20 mouse cellular contexts compared by ENCODE assay signal in genomic region chr1:84791393-84791792, GRCm38 (mm10). TPM values are rescaled to one million over a fixed set of nuclear protein-coding genes. Genes with fewer than 3 reads are reported as not detected.
A peak's percentile ranks its signal among the peaks of the same experiment; 100 is the strongest.
DNase-seq lines count a peak whose midpoint lies in the region; ATAC-seq and TF ChIP-seq lines count a peak whose summit lies in the region.
"Had no signal": no experiment of that assay in that cellular context is flagged by ENCODE, and none has a peak within 500 bp of the region (broad histone marks: within the 10 kb centered on the region; RNA-seq: fewer than 3 reads in every experiment).

No protein-coding gene starts in this region.

- no peak overlapping the region for H3K4me3 ChIP-seq in MEL (ENCODE audit: control insufficient read depth in 1 of 2, insufficient read depth in 1 of 2, low read depth in 2 of 2, low read length in 2 of 2)
- H3K4me3 ChIP-seq: embryonic facial prominence, embryonic 10.5 days; embryonic facial prominence, embryonic 12.5 days; forebrain, embryonic 13.5 days; forebrain, embryonic 15.5 days had no signal

- peaks cover 2 to 13% of the 10 kb centered on the region in 2 experiments; a peak in 2 of 4 replicates for H3K4me1 ChIP-seq in MEL (ENCODE audit: control insufficient read depth in 1 of 2, insufficient read depth in 2 of 2, low read length in 2 of 2)
- H3K4me1 ChIP-seq: embryonic facial prominence, embryonic 10.5 days; embryonic facial prominence, embryonic 12.5 days; forebrain, embryonic 13.5 days; forebrain, embryonic 15.5 days had no signal

- peaks cover 4% of the 10 kb centered on the region; the same call in 1 of the 2 replicates for H3K79me2 ChIP-seq in MEL (ENCODE audit: control insufficient read depth, insufficient read depth, low read length, poor library complexity)

- no peak for TF ChIP-seq CTCF in MEL (IDR thresholded peaks at IDR 0.05 in 2 of 3, conservative IDR thresholded peaks at IDR 0.05 in 1 of 3; ENCODE audit: control insufficient read depth in 1 of 3, insufficient read depth in 1 of 3, low read depth in 2 of 3, low read length in 3 of 3, poor library complexity in 1 of 3, severe bottlenecking in 1 of 3)

- peaks cover 22 to 34% of the 10 kb centered on the region in 2 experiments for H3K36me3 ChIP-seq in MEL (ENCODE audit: control insufficient read depth in 1 of 2, insufficient read depth in 2 of 2, low read length in 2 of 2)

- peak; percentile 19 to 53; a peak in 2 of 4 replicates for TF ChIP-seq EP300 in MEL (IDR thresholded peaks at IDR 0.05; ENCODE audit: low read depth in 1 of 2, low read length in 2 of 2)

- H3K9me3 ChIP-seq in MEL (replicated peaks; ENCODE audit: insufficient read depth, low read length), result no peaks in the 10 kb centered on the region
- H3K9me3 ChIP-seq: embryonic facial prominence, embryonic 10.5 days; embryonic facial prominence, embryonic 12.5 days; forebrain, embryonic 13.5 days; forebrain, embryonic 15.5 days had no signal

- no peak for TF ChIP-seq RAD21 in MEL (IDR thresholded peaks at IDR 0.05; ENCODE audit: low read depth, low read length)

- no peak overlapping the region for H3K9ac ChIP-seq in MEL (ENCODE audit: control insufficient read depth, low read depth, low read length, poor library complexity, severe bottlenecking)
- H3K9ac ChIP-seq: embryonic facial prominence, embryonic 12.5 days; forebrain, embryonic 13.5 days; forebrain, embryonic 15.5 days; forebrain, postnatal 0 days had no signal

- no peak overlapping the region for H3K27ac ChIP-seq in MEL (ENCODE audit: control insufficient read depth, low read depth, low read length)
- H3K27ac ChIP-seq: embryonic facial prominence, embryonic 10.5 days; embryonic facial prominence, embryonic 12.5 days; forebrain, embryonic 13.5 days; forebrain, embryonic 15.5 days had no signal

- ATAC-seq in megakaryocyte progenitor cell, adult 5-6 weeks (replicated peaks; ENCODE audit: poor library complexity), result peak; percentile 50; the same call in 1 of the 2 replicates
- ATAC-seq in megakaryocyte, adult 5-6 weeks (ENCODE audit: poor library complexity, severe bottlenecking), result no peak
- ATAC-seq: activated CD4-positive, CD25-positive, alpha-beta regulatory T cell, adult 4 months; forebrain, embryonic 13.5 days; forebrain, embryonic 15.5 days; forebrain, postnatal 0 days; Patski had no signal

- no peaks in the 10 kb centered on the region for H3K27me3 ChIP-seq in MEL (ENCODE audit: control insufficient read depth in 1 of 2, insufficient read depth in 2 of 2, low read length in 2 of 2)
- H3K27me3 ChIP-seq: embryonic facial prominence, embryonic 12.5 days; forebrain, embryonic 13.5 days; forebrain, embryonic 15.5 days; Patski had no signal

- DNase-seq in 416B (ENCODE audit: low read depth) (peak; percentile 81), MEL (ENCODE audit: low read depth, low spot score) (peak; percentile 34)
- no peak for DNase-seq in lung, postnatal 25 days (ENCODE audit: low spot score)
- DNase-seq in gastrocnemius, postnatal 25 days, result no peak
- DNase-seq: adrenal gland, postnatal 10 days; adrenal gland, postnatal 25 days; cerebellum, adult 11 months; cerebellum, adult 18-20 months; cerebellum, adult 8-10 months; cerebellum, postnatal 10 days; cerebellum, postnatal 25 days; forebrain, postnatal 0 days had no signal

- no peak for TF ChIP-seq POLR2A in MEL (IDR thresholded peaks at IDR 0.05; ENCODE audit: control insufficient read depth in 1 of 2, insufficient read depth in 1 of 2, low read depth in 1 of 2, low read length in 2 of 2, poor library complexity in 1 of 2)

TF ChIP-seq in MEL, 35 proteins besides CTCF, POLR2A, EP300 and RAD21:
- TF ChIP-seq GATA1 (IDR thresholded peaks at IDR 0.05; ENCODE audit: low read depth, low read length) (peak; percentile 25; the same call in 1 of the 2 replicates), HCFC1 (IDR thresholded peaks at IDR 0.05; ENCODE audit: low read depth, low read length) (no peak), TAL1 (IDR thresholded peaks at IDR 0.05; ENCODE audit: low read length) (peak; percentile 23; the same call in 1 of the 2 replicates)
TF ChIP-seq in MEL: peak in this region for 2.

RNA-seq across cellular contexts. Expression of gene Fbxo36, which starts 48.2 kb away (rescaled TPM):
- total RNA-seq in MEL (2012; rRNA removed), result 1.4 and 2.5 TPM in 2 replicates
- 1 to 10 TPM in 1 of 2 experiments, not detected in 1; 2.9 TPM for polyA plus RNA-seq in MEL (2012; ENCODE audit: insufficient read depth in 1 of 2, insufficient read length in 2 of 2, low read depth in 1 of 2, low replicate concordance in 2 of 2, missing spikeins in 1 of 2)
- total RNA-seq in megakaryocyte progenitor cell, adult 5-6 weeks (2015), result 4.8 and 9.0 TPM in 2 replicates
- total RNA-seq in megakaryocyte progenitor cell, adult 5-6 weeks (2017), result 0.84 and 2.0 TPM in 2 replicates
- 1 to 10 TPM; 1.5 to 1.9 TPM for total RNA-seq in gastrocnemius, postnatal 25 days (2021)
- 2.2 and 2.8 TPM in 2 replicates for total RNA-seq in megakaryocyte, adult 5-6 weeks (2015)
- total RNA-seq in megakaryocyte, adult 5-6 weeks (2017), result 0.24 and 0.73 TPM in 2 replicates

RNA-seq across cellular contexts. Expression of gene Trip12, which starts 48.9 kb away (rescaled TPM):
- 94.3 and 116 TPM in 2 replicates for total RNA-seq in MEL (2012; rRNA removed)
- polyA plus RNA-seq in MEL (2012; ENCODE audit: insufficient read depth in 1 of 2, insufficient read length in 2 of 2, low read depth in 1 of 2, low replicate concordance in 2 of 2, missing spikeins in 1 of 2), result 100 to 1,000 TPM; 133 to 134 TPM
- 100 and 112 TPM in 2 replicates for total RNA-seq in megakaryocyte progenitor cell, adult 5-6 weeks (2015)
- total RNA-seq in megakaryocyte progenitor cell, adult 5-6 weeks (2017), result 189 and 250 TPM in 2 replicates
- 100 to 1,000 TPM; 161 to 164 TPM for total RNA-seq in gastrocnemius, postnatal 25 days (2021)
- 119 and 132 TPM in 2 replicates for total RNA-seq in megakaryocyte, adult 5-6 weeks (2015)
- total RNA-seq in megakaryocyte, adult 5-6 weeks (2017), result 260 and 268 TPM in 2 replicates

Comparison
In these comparisons a context has a peak if more than half of its experiments do, and no peak if none do; other contexts are left out.
1. DNase-seq: peak in 416B (single experiment) and MEL (single experiment); none in lung, postnatal 25 days (single experiment) and gastrocnemius, postnatal 25 days (single experiment).